Mouse (Mus musculus) olfactory bulb, adult 2 months (tissue): ENCODE data around the gene Rere.

Experiments
- CTCF ChIP-seq: fragments of 200-500 bp; IDR thresholded peaks from 2 replicates; pipeline ENCODE4 v1.5.1; 2012; ENCODE audit warnings: low read depth, mild to moderate bottlenecking, low read length, moderate library complexity; ENCODE audit not compliant: insufficient read depth
- POLR2A ChIP-seq: fragments of 200-500 bp; IDR thresholded peaks from 2 replicates; pipeline ENCODE4 v1.6.1; 2012; ENCODE audit warnings: mild to moderate bottlenecking, low read depth, low read length, moderate library complexity; ENCODE audit not compliant: insufficient read depth

DNA sequence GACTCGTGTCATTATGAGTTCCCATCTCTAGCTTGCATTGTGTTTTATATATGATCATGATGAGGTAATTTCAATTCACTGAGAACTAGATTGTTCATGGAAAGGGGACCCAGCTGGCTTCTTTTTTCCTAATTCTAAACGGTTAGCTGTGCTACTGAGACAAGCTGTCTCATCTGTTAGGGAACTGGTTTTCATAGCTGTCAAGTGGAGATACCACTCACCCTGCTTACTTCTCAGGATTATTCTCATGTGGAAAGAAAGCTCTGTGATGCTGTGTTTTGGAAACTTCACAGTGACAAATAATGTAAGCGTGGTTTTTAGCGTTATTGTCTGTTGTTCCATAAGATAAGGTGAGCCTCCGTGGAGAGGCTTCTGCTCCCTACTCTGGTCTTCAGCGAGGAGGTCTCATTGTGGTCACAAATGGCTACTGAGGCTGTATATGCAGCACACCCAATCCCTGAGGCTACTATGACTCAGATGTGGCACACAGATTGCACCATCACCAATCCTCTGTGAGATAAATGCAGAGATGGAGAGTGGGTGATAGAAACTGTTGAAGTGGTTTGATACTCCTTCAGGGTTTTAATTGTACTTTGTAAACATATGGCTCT is 168.7 kb downstream of the Rere start:
- TF ChIP-seq CTCF, result no peak
- no peak for TF ChIP-seq POLR2A
